Mouse (Mus musculus): ENCODE measurements around the gene Gm49395.

Gene Gm49395

DNA sequence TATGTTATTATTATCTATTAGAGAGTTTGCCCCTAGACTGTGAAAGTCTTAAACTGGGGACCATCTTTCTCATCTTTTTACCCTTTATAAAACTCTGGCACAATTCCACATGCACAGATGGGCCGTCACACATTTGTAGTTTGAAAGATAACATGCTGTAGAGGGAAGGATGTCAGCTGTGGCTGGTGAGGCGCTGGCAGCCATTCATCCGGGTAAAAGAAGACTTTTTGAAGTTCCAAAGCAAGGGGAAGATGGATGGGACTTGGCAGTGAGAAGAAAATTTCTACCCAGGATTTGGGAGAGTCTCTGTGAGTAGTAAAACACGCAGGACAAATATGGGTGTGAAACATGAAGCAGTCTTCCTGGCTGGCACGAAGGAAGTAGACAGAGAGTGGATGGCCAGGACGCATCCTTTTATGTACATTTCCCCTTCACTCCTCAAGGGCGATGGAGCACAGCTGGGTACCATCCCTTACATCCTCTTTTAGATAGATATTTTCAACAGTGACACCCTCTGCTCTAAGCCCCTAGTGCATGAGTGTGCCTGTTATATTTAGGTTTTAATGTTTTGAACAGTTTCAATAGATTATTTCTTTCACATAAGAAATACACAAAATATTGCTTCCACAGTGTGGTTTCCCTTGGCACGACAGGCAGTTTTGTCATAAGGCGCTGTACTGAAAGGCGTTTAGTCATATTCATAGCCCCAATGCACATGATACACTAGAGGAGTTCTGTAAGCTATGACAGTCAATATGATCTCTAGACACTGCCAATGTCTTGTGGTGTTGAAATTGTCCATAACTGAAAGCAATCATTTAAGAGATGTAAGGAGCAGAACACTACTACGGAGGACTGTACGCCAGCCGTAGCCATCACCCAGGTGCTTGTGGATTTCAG, 50.8 kb downstream of the Gm49395 start:
- DNase-seq (ENCODE audit: low spot score): no peak

DNA sequence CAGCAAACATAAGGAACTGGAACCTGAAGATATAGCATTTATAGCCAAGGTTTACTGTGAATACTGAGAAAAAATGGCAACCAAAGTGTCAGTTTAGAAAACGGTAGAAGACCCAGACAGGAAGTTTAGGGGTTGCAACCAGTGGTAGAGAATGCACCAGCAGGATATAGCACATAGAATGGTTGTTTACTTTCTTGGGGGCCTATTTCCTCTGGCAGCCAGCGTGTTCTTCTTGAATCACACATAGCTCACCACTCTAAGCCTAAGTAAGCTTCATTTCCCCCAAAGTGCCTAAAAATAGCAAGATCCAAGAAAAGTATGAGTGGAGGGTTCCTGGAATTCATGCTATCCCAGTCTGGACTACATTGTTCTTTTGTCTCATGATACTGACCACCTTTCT, 59.1 kb downstream of the Gm49395 start:
- no peak for DNase-seq (ENCODE audit: low spot score)

DNA sequence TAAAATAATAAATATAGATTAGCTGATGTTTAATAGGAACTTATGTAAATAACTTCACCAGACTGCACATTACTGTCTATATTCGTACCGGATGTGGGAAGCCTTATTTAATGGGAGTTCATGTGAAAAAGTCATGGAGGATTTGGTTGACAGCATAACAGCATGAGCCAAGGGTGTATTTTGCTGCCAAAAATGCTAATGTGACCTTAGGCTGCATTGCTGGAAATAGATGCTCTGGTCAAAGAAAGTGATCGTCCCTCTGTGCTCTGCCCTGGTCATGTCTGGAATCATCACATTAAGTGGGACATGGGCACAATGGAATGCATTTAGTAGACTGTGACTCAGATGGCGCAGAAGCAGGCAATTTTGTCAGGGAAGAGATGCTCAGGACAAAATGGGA, 64.4 kb downstream of the Gm49395 start:
- DNase-seq (ENCODE audit: low spot score): no peak

DNA sequence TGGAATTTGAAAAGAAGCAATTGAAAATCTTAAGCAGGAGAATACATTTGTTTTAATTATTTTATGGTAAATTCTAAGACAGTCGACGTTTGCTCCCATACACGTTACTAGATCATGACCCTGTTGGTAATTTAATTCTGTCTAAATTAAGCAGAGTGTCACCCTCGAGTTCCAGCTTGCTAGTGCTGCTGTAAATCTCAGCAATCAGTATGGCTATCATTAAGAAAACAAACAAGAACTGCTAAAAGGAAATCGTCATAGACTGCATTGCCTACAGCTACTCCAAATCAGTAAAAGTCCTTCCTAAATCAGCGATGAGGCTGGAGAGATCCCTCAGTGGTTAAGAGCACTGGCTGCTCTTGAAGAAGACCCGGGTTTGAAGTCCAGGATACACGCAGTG, 66.3 kb downstream of the Gm49395 start:
- DNase-seq (ENCODE audit: low spot score): no peak

DNA sequence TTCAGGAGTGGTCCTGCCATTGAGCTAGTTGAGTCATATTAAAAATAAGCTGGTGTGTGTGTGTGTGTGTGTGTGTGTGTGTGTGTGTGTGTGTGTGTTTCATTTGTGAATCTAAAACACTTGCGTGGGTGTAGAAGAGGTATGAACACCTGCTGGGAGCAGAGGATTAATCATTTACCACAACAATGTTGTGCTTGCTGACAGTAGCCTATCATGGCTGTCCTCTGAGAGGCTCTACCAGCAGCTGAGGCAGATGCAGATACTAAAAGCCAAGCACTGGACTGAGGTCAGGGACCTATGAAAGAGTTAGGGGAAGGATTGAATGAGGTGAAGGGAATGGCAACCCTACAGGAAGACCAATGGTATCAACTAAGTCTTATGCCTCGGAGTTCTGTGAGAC, 68.6 kb downstream of the Gm49395 start:
- DNase-seq (ENCODE audit: low spot score): no peak

DNA sequence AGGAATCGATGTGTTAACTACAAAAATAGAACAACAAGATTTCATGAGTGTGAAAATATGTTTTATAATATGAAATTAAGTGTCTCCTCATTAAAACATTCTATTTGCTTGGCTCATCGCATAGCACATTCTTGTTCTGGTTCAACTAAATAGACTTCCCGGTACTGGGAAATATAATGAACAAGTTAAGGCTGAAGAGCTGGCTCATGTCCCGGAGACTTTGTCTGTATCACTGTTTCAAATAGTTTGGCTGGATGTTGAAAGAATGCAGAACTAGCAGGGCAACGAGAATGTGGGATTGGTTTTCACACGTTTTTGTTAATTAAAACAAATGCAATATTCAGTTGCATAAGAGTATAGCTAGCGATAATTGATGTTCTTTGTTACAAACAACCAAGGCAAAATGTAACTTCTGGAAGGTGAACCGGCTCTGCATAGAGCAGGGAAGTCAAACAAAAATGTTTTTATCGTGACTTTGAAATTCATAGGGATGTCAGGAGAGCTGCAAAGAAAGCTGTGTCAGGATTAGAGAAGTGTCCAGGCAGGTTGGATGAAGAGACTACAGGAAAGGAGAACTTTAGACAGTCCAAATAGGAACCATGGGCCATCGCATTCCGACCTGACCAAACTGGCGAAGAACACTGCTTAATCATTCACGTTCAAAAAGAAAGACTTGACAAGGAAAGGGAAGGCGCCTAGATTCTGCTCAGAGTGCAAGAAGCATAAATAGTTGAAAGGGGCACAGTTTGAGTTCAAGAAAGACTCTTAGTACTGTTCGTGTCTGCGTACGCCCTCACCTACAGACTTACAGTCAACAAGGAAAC, 70.3 kb downstream of the Gm49395 start:
- no peak for DNase-seq (ENCODE audit: low spot score)

DNA sequence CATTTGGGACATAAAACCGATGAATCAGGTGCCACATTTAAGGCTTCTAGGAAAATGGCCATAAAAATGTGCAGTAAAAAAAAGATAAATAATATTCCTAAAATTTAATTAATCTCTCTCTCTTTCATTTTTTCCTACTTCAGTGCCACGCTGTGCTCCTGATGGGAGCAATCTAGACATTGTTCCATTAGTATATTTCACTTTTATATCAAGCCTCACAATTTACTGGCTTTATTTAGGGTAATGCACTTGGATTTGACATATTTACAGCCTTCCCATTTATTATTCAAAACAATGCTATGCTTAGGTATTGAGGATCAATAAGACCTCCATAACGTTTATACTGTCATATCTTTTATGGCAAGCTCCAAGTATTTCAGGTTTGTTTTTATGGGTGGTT, 76.3 kb downstream of the Gm49395 start:
- DNase-seq (ENCODE audit: low spot score): no peak

DNA sequence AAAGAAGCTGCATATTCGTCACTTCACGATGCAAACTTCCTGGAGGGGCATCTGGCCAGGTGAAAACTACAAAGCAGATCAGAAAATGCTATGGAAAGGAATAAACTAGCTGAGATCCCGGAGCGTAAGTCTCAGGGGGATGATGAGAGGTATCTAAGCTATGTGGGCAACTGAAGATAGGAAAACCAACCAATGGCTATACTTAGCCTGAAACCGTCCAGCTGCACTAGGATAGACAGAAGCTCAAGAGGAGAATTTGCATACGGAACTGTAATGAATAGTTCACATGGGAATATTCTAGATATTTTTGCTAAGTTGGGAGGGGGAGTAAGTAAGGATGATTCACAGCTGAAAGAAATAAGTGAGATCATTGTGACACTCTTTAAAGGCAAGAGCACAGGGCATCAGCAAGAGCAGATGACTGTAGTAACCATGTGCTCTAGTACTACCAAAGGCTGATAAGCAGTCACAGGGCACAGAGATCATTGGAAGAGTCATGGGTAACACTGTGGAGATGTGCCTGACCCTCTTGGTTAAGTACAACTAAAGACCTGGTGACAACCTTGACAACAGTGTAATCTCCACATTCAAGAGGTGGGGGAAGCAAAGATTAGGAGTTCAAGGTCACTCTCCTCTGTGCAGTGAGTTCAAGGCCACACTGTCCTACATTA, 79.5 kb downstream of the Gm49395 start:
- DNase-seq (ENCODE audit: low spot score): no peak

DNA sequence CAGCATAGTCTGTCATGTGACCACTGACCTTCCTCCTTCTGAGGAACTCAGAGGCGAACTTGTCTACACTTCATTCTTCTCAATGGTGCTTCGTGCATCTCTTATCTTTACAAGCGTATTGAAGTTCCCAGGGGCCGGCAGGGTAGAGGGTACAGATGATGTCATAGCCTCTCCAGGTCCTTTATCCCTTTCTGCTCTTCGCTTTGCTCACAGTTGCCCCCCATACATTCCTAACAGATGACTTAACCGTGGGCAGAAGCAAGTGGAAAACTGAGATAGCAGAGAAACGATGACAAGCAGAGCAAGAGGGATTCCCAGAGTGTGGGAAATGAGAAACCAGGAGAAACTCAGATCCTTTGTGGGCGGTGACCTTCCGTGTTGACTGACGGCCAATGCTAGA, 80.3 kb downstream of the Gm49395 start:
- DNase-seq (ENCODE audit: low spot score): no peak

DNA sequence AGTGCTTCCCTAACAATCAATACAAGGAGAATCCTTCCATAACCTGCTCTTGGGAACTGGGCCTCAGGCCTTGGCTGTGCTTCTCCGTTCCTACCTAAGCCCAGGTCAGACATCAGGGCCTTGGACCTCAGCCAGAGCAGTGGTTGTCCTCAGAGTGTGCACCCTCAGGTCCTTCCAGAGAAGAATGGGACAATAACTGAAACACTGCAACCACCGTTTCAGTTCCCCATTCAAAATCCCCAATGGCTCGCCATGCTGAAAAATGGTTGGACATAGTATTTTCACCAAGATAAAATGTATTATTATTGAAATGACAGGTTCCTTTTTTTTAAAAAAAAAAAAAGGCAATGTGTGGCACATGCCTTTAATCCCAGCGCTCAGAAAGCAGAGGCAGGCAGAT, 81.0 kb downstream of the Gm49395 start:
- no peak for DNase-seq (ENCODE audit: low spot score)

DNA sequence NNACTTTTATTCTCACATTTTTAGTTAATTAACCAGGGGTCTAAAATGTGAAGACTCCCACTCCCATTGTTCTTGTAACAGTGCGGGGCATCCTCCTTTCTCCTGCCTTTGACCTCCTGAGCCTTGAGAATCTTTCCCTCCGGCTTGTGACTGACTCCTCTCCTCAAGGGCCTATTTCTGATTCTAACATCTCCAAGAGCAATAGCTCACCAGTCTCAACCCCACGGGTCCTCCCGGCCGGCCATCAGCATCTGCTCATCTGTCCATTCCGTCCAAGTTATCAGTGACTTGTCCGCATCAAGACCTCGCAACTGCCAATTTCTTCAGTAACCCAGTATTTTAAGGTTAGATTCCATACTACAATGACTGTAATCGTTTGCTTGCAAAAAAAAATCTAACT, 84.2 kb downstream of the Gm49395 start:
- no peak for DNase-seq (ENCODE audit: low spot score)

DNA sequence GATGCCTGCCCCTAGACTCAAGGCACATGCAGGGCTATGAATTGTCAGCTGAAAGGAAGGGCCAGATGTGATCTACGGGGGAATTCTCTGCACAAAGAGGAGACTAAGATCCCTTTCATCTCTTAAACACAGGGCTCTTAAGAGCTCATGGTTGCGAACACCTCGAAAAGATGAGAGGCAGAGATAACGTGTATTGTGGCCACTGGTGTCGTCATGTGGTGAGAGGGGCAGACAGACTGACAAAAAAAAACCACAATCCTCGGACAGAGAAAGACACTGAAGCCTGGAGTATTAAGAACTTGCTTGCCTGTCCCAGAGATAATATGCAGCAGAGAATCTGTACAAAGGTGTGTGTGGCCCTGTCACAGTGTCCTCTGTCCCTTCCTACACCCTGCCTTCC, 90.2 kb downstream of the Gm49395 start:
- no peak for DNase-seq (ENCODE audit: low spot score)

DNA sequence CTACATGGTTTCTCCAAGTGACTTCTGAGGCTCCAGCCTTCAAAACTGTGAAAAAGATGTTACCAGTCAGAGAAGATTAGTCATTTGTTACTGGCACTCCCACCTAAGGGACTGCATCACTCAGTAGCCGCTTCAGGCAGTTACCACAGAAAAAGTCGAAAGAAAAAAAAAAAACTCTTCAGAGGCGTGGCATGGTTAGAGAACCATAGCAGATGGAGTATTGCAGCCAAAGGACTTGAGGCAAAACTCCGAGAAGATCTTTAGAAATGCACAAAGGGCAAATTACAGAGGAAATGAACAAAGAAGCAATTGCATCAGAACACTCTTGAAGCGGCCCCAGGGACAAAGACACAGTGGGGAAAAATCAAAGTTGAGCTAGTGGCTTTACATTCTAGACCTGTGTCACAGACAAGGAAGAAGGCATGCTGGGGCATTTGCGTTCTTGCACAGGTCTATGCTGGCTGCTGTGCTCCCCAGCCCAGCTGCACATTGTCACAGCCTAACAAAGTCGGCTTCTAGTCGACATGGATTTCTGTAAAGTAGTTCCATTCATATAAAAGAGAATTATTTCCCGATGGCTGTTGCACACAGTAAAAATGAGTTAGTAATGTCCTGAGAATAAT, 95.4 kb downstream of the Gm49395 start:
- DNase-seq (ENCODE audit: low spot score): no peak

DNA sequence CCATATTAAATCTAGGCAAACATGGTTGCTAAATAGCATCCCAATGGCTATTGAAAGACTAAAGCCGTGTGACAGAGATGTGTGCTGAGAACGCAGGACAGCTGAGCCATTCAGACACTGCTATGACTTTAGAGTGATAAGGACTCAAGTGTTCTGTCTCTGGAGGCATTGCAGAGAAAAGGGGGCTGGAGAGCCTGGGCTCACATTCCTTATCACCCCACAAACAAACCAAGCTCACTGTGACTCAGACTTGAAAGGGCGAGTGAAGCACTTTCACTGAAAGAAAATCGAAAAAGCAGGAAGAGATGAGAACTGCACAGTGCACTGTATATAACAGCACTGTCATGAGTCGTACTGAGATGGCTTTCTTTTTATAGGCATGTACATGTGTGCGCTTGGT, 96.4 kb downstream of the Gm49395 start:
- DNase-seq (ENCODE audit: low spot score): no peak

DNA sequence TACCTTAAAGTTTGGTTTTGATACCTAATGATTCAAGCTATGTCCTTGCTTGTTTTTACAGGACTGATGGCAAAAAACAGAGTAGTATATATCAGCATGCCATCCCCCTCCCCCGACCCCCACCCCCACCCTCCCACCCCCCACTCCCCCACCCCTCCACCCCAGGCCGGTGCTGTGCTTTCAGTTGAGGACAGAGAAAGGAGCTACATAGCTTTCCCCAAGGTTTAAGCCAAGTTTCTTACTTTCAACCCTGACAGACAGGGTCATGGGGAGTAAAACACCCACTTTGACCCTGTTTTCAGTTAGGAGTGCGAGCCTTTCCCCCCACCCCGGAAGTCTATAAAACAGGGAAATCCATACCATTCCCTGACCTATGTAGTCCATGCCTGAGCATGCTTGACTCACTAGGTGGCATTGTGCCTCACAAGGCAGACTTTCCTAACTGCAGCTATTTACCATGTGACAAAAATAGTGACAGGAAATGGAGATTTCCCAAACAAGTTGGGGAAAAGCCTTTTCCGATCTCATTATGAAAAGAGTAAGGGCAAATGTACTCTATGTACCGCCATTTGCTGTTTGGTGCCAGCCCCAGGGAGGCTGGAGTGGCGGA, 98.2 kb downstream of the Gm49395 start:
- no peak for DNase-seq (ENCODE audit: low spot score)

DNA sequence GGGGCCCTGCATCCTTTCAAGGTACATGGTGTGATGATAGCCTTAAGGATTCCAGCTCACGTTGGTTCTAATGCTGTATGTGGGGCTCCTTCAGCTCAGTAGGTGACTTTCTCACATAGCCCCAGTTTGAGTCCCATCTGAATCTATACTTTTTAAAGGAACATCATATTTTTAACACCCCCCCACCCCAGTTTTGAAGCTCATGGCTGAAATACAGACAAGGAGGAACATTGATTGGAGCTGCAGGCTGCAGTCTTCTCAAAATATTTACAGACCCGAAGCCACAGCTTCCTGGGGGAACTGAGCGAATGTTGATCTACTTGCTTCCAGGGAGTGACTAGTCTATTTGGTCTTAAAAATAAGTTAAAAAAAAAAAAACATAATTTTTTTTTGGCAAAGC, 98.9 kb downstream of the Gm49395 start:
- no peak for DNase-seq (ENCODE audit: low spot score)

DNA sequence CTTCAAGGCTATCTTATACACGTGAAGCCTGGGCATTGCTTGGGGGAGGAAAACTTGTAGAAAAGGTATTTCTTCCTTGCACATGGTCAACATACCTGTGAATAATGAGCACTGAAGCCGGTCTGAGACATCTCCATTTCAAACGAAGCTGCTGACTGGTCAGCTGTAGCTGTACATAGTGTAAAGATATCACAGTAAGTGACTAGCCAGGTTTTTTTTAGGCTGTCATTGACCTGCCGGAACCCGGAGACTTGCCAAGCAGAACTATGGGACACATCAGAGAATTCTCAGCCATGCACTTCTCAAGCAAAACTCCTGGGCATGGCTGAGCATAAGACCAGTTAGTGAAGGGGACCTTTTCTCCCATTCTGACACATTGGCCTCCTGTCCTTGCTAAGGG, 99.6 kb downstream of the Gm49395 start:
- DNase-seq (ENCODE audit: low spot score): no peak

DNA sequence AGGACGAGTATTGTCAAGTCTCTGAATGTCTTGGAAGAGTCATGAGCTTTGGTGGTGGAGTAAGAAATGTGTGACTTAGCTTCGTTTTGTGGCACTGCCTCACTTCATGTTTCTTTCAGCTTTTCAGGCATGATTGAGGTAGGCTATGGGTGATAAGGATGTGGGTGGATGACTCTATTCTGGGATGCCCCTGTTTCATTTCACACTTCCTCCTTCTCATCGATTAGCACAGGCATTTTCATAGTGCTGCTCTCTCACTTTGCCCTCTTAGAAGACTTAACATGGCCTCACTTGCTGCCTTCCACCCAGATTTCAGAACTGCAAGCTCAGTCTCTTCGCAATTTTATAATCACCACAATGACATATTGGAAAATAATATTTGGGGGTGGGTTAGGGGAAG, 102.1 kb downstream of the Gm49395 start:
- no peak for DNase-seq (ENCODE audit: low spot score)

DNA sequence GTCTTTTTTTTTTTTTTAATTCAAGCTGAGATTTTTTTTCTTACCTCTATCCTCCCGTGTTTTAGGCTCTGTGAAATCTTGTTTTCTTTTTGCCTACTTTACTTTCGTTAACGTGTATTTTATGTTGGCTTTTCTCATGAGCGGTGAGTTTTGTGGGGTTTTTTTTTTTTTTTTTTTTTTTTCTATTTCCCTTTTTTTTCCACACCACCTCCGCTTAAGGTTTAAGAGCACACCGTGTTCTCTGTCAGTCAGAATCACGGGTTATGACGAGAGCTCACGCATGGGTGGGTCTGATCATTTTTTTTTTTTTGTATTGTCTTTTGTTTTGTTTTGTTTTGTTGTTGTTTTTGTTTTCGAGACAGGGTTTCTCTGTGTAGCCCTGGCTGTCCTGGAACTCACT, 103.6 kb downstream of the Gm49395 start:
- no peak for DNase-seq (ENCODE audit: low spot score)

DNA sequence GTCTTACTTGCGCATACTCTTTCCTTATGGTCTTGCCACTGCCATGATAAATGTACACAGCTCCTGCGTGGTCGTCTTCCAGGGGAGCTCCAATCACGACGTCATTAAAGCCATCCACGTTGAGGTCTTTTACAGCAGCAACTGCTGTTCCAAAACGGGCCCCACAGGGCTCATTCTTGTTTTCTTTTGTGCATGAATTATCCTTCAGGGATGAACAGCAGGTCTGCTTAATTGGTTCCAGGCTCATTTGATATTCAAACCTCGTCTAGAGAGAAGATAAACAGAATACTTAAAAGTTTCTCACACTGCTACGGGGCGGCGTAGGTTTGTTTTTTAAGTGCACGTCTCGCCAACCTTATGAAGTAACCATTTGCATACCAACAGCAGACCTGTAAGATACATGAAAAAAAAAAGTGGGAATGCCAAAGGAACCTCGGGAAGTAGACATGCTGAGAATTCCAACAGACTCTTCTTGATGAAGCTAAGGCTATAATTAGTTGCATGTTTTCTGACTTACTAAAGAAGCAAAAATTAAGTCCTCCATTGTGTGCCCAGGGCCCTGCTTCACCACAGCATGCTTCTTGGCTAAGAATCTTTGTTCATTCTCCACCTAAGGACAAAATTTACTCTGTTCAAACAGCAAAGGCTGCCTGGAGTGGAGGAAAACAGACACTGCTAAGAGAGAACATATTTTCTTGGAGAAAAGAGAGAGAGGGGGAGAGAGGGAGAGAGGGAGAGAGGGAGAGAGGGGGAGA, 109.3 kb downstream of the Gm49395 start:
- DNase-seq (ENCODE audit: low spot score): no peak

DNA sequence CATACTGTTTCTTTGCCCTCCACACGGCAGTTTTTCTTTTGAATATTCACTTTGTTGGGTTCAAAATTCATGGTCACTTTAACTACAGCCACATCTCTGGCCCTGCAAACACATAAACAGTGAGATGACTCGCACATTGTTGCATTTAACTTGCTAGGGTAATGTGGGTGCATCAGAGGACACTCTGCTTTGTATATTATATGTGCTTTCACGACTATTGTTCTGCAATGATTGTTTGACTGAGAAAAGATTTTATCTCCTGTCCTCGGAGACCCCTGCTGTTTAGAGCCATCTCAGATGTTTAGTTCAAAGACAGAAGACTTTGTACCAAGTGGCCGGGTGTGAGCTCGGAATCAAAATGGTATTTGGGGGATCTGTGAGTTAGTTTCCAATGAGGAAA, 114.1 kb downstream of the Gm49395 start:
- no peak for DNase-seq (ENCODE audit: low spot score)

Measured in T-cell, adult 2 months (primary cell).